Mouse (Mus musculus): ENCODE measurements around the gene Dlg1. TPM values are rescaled to one million over a fixed set of nuclear protein-coding genes. Genes with fewer than 3 reads are reported as not detected.

The Dlg1 gene
- total RNA-seq, 2 experiments from 2014 or later = 38.5 to 38.9 TPM

- intact Hi-C loops (cut with DNase I) = no loop called here
- DNase-seq = peak in 1 of 2 experiments; percentile 7
These were observed 167.5 kb downstream of the Dlg1 start for GRCm38 (mm10) chr16:31830726-31831125.

- no peak for DNase-seq
- intact Hi-C loops (cut with DNase I) = no loop called here
These were observed 169.6 kb downstream of the Dlg1 start for GRCm38 (mm10) chr16:31832630-31833422.

GRCm38 (mm10) chr16:31834011-31834584, 170.9 kb downstream of the Dlg1 start:
- peak; percentile 18 to 31 for DNase-seq
- intact Hi-C loops (cut with DNase I) = no loop called here

- DNase-seq = no peak
- intact Hi-C loops (cut with DNase I) = no loop called here
These were observed 171.5 kb downstream of the Dlg1 start for GRCm38 (mm10) chr16:31834662-31835318.

- intact Hi-C loops (cut with DNase I) = no loop called here
These were observed 174.1 kb downstream of the Dlg1 start for GRCm38 (mm10) chr16:31837362-31837761.

GRCm38 (mm10) chr16:31844246-31844645, 181.0 kb downstream of the Dlg1 start:
- intact Hi-C loops (cut with DNase I) = no loop called here
- DNase-seq = no peak

More at GRCm38 (mm10) chr16:31837362-31837761, 174.1 kb downstream of the Dlg1 start:
- no peak for DNase-seq

GRCm38 (mm10) chr16:31846763-31847162, 183.5 kb downstream of the Dlg1 start:
- intact Hi-C loops (cut with DNase I) = no loop called here
- no peak for DNase-seq

GRCm38 (mm10) chr16:31863920-31864319, 200.7 kb downstream of the Dlg1 start:
- intact Hi-C loops (cut with DNase I) = no loop called here
- no peak for DNase-seq

- no peak for DNase-seq
- intact Hi-C loops (cut with DNase I) = no loop called here
These were observed 202.0 kb downstream of the Dlg1 start for GRCm38 (mm10) chr16:31865242-31865641.

- intact Hi-C loops (cut with DNase I) = no loop called here
- no peak for DNase-seq
These were observed 203.7 kb downstream of the Dlg1 start for GRCm38 (mm10) chr16:31866911-31867310.

- DNase-seq = no peak
- intact Hi-C loops (cut with DNase I) = no loop called here
These were observed 204.5 kb downstream of the Dlg1 start for GRCm38 (mm10) chr16:31867736-31868135.

GRCm38 (mm10) chr16:31873721-31874120, 210.5 kb downstream of the Dlg1 start:
- intact Hi-C loops (cut with DNase I) = no loop called here
- no peak for DNase-seq

GRCm38 (mm10) chr16:31875391-31875790, 212.1 kb downstream of the Dlg1 start:
- DNase-seq = no peak
- intact Hi-C loops (cut with DNase I) = no loop called here

- DNase-seq = no peak
- intact Hi-C loops (cut with DNase I) = no loop called here
These were observed 213.1 kb downstream of the Dlg1 start for GRCm38 (mm10) chr16:31876386-31876785.

GRCm38 (mm10) chr16:31878052-31878451, 214.8 kb downstream of the Dlg1 start:
- no peak for DNase-seq
- intact Hi-C loops (cut with DNase I) = loop anchor here (1.0 kb wide), 1 partner anchor 40 kb away; no protein-coding TSS in a partner anchor

- DNase-seq = peak; percentile 79 to 85
- intact Hi-C loops (cut with DNase I) = loop anchor here (1.0 kb wide), 1 partner anchor 40 kb away; no protein-coding TSS in a partner anchor
These were observed 215.5 kb downstream of the Dlg1 start, which contains the start of gene Meltf for GRCm38 (mm10) chr16:31878573-31879257. Gene Meltf, plus strand, starts transcription at chr16:31878810.

- intact Hi-C loops (cut with DNase I) = no loop called here
These were observed 217.1 kb downstream of the Dlg1 start for GRCm38 (mm10) chr16:31880146-31880840.

GRCm38 (mm10) chr16:31882381-31882908, 219.2 kb downstream of the Dlg1 start:
- DNase-seq = no peak
- intact Hi-C loops (cut with DNase I) = no loop called here

More at GRCm38 (mm10) chr16:31880146-31880840, 217.1 kb downstream of the Dlg1 start:
- DNase-seq = no peak

GRCm38 (mm10) chr16:31883302-31883701, 220.1 kb downstream of the Dlg1 start:
- DNase-seq = no peak
- intact Hi-C loops (cut with DNase I) = no loop called here

- intact Hi-C loops (cut with DNase I) = no loop called here
These were observed 220.7 kb downstream of the Dlg1 start for GRCm38 (mm10) chr16:31883902-31884301.

More at GRCm38 (mm10) chr16:31883902-31884301, 220.7 kb downstream of the Dlg1 start:
- DNase-seq = no peak

Data from heart, postnatal 14 days (tissue).